Comparison of ENCODE assay signal across 8 mouse cellular contexts in the genomic region with DNA sequence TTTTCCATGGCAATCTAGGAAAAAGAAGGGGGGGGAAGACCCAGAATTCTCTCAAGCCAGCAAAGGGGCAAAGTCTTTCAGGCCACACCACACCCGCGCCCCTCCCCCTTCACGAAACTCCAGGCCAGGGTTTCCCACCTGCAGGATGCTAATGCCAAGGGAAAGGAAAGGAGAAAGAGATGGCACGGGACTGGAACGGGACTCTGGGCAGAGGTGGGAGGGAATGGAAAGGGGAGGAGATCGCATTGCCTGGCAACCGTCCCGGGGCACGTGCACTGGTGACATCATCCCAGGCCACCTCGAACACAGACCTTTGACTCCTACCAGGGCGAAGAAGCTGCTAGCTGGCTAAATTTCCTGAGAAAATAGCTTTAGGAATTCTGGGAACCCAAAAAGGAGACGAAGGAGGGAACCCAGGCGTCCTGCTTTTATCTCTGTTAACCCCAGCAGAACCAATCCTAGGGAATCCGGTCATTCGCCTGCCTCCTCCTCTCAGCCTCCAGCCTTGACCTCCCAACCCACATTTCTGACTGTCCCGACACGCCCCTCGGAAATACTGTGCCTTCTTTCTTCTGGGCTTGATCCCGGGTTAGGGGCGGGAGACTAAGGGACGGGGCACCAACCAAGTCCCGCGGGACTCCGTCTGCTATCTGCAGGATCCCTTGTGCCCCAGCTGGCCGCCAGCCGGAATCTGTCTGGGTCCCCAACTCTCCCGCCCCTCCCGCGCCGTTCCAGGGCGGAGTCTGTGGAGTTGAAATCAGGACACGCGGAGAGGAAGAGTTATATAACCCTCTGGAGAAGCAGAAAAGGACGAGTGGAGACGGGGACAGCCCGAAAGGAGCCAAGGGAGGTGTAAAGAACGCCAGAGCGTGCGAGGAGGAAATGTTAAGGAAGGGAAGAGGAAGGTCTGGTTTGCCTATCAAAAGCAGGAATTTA. TPM values are rescaled to one million over a fixed set of nuclear protein-coding genes. Genes with fewer than 3 reads are reported as not detected.
DNase-seq lines count a peak whose midpoint lies in the region; ATAC-seq and TF ChIP-seq lines count a peak whose summit lies in the region.

No protein-coding gene starts in this region.

- ATAC-seq in heart, embryonic 14.5 days (ENCODE audit: insufficient number of reproducible peaks, insufficient read depth, low FRiP score, low read depth) = peak; percentile 55
- ATAC-seq in liver, embryonic 12.5 days = no peak
- peak; percentile 23; the same call in 1 of the 2 replicates for ATAC-seq in stomach, embryonic 15.5 days (ENCODE audit: insufficient read depth, low FRiP score, low read depth)

- H3K36me3 ChIP-seq in heart, embryonic 14.5 days (ENCODE audit: control insufficient read depth, insufficient read depth, low read length) = peaks cover 9% of the 10 kb centered on the region
- no peaks in the 10 kb centered on the region for H3K36me3 ChIP-seq in liver, embryonic 12.5 days
- H3K36me3 ChIP-seq in myocyte (ENCODE audit: control insufficient read depth, insufficient read depth) = peaks cover 10% of the 10 kb centered on the region
- no peaks in the 10 kb centered on the region for H3K36me3 ChIP-seq in stomach, embryonic 15.5 days

- peak overlapping the region; percentile 82 for H3K4me2 ChIP-seq in heart, embryonic 14.5 days (ENCODE audit: low read length)
- H3K4me2 ChIP-seq in liver, embryonic 12.5 days = peak overlapping the region; percentile 100
- peak overlapping the region; percentile 98 for H3K4me2 ChIP-seq in myocyte (ENCODE audit: low read depth)
- peak overlapping the region; percentile 96 for H3K4me2 ChIP-seq in stomach, embryonic 15.5 days

- H3K9me3 ChIP-seq in heart, embryonic 14.5 days (ENCODE audit: control insufficient read depth, low read length) = no peaks in the 10 kb centered on the region
- H3K9me3 ChIP-seq in liver, embryonic 12.5 days (replicated peaks) = no peaks in the 10 kb centered on the region
- H3K9me3 ChIP-seq in stomach, embryonic 15.5 days = no peaks in the 10 kb centered on the region

- peak; percentile 73 for TF ChIP-seq POLR2A in myocyte (IDR thresholded peaks at IDR 0.05; ENCODE audit: insufficient read length, low read depth)

- under 1% methylated on average over 39 of the region's 39 CpGs for WGBS in heart, embryonic 14.5 days
- WGBS in liver, embryonic 12.5 days (ENCODE audit: insufficient replicate concordance) = under 1% methylated on average over 39 of the region's 39 CpGs
- under 1% methylated on average over 39 of the region's 39 CpGs for WGBS in stomach, embryonic 15.5 days

- H3K9ac ChIP-seq in heart, embryonic 14.5 days (ENCODE audit: low read length) = peak overlapping the region; percentile 97
- H3K9ac ChIP-seq in liver, embryonic 12.5 days = peak overlapping the region; percentile 70
- H3K9ac ChIP-seq in stomach, embryonic 15.5 days = peak overlapping the region; percentile 44

- DNase-seq in CD4-positive helper T cell, adult 2 months (ENCODE audit: low read depth, low spot score) = peak; percentile 75
- DNase-seq in fibroblast of lung, adult 2 months (ENCODE audit: low read depth) = peak; percentile 90
- peak; percentile 98 for DNase-seq in kidney, postnatal 10 days

- H3K27ac ChIP-seq in brown adipose tissue, adult 24 weeks (replicated peaks; ENCODE audit: low read depth, low read length) = peak overlapping the region; percentile 98
- H3K27ac ChIP-seq in heart, embryonic 14.5 days (replicated peaks in 1 of 2; ENCODE audit: control insufficient read depth in 1 of 2, insufficient read depth in 1 of 2, low read depth in 2 of 2, low read length in 2 of 2) = peak overlapping the region; percentile 87 to 98
- peak overlapping the region; percentile 83 for H3K27ac ChIP-seq in liver, embryonic 12.5 days
- H3K27ac ChIP-seq in stomach, embryonic 15.5 days = peak overlapping the region; percentile 99

- H3K4me3 ChIP-seq in brown adipose tissue, adult 24 weeks (ENCODE audit: insufficient read depth, low read depth, low read length) = peak overlapping the region; percentile 66
- peak overlapping the region; percentile 53 to 63 for H3K4me3 ChIP-seq in heart, embryonic 14.5 days (ENCODE audit: control insufficient read depth in 1 of 2, insufficient read depth in 1 of 2, low read depth in 1 of 2, low read length in 2 of 2)
- H3K4me3 ChIP-seq in liver, embryonic 12.5 days = peak overlapping the region; percentile 60
- peak overlapping the region; percentile 100 for H3K4me3 ChIP-seq in myocyte
- H3K4me3 ChIP-seq in stomach, embryonic 15.5 days (replicated peaks) = peak overlapping the region; percentile 68

- peaks cover 13% of the 10 kb centered on the region for H3K4me1 ChIP-seq in brown adipose tissue, adult 24 weeks (ENCODE audit: control insufficient read depth, insufficient read depth, insufficient read length, low read length)
- peaks cover 43 to 60% of the 10 kb centered on the region in 2 experiments for H3K4me1 ChIP-seq in heart, embryonic 14.5 days (ENCODE audit: control insufficient read depth in 2 of 2, insufficient read depth in 2 of 2, low read length in 2 of 2)
- H3K4me1 ChIP-seq in liver, embryonic 12.5 days = peaks cover 90% of the 10 kb centered on the region
- peaks cover 65% of the 10 kb centered on the region for H3K4me1 ChIP-seq in stomach, embryonic 15.5 days

- peaks cover 17% of the 10 kb centered on the region for H3K79me2 ChIP-seq in myocyte (ENCODE audit: control insufficient read depth, insufficient read depth)

- peaks cover 21% of the 10 kb centered on the region for H3K27me3 ChIP-seq in heart, embryonic 14.5 days (ENCODE audit: control insufficient read depth, insufficient read depth, low read length)
- peaks cover 41% of the 10 kb centered on the region for H3K27me3 ChIP-seq in liver, embryonic 12.5 days (replicated peaks)
- H3K27me3 ChIP-seq in myocyte (ENCODE audit: control insufficient read depth, insufficient read depth, insufficient read length) = peaks cover 5% of the 10 kb centered on the region
- H3K27me3 ChIP-seq in stomach, embryonic 15.5 days (replicated peaks) = peaks cover 10% of the 10 kb centered on the region; the same call in 1 of the 2 replicates

- peak overlapping the region; percentile 3 for H3ac ChIP-seq in myocyte (ENCODE audit: control insufficient read depth, insufficient read length)

TF ChIP-seq in myocyte, 11 proteins besides CTCF, POLR2A, EP300 and RAD21:
- peak in 2 of 3 experiments; percentile 2 to 65 for TF ChIP-seq MYOG (IDR thresholded peaks at IDR 0.05; ENCODE audit: control insufficient read depth in 1 of 3, insufficient read depth in 1 of 3, insufficient read length in 2 of 3, low read depth in 2 of 3)
- 0 out of 2 replicates have a peak, but pooled peaks have one; percentile 1 for TF ChIP-seq CEBPB (IDR thresholded peaks at IDR 0.05; ENCODE audit: insufficient read depth, poor library complexity, severe bottlenecking)
- no peak for TF ChIP-seq E2F4 (IDR thresholded peaks at IDR 0.05; ENCODE audit: insufficient read depth)
- TF ChIP-seq MYOD1 (IDR thresholded peaks at IDR 0.05; ENCODE audit: control insufficient read depth in 1 of 3, insufficient read length in 2 of 3, low read depth in 2 of 3) = peak in 2 of 3 experiments; percentile 40 to 45
- peak; percentile 96 for TF ChIP-seq POLR2AphosphoS2 (IDR thresholded peaks at IDR 0.05; ENCODE audit: insufficient read length, low read depth)
- peak; percentile 73 for TF ChIP-seq MAX (IDR thresholded peaks at IDR 0.05; ENCODE audit: low read depth)
- peak; percentile 71 for TF ChIP-seq SRF (IDR thresholded peaks at IDR 0.05; ENCODE audit: control insufficient read depth, insufficient read length, low read depth)
- no peak for TF ChIP-seq TCF3 (IDR thresholded peaks at IDR 0.05; ENCODE audit: insufficient read length, low read depth)
- TF ChIP-seq USF1 (IDR thresholded peaks at IDR 0.05; ENCODE audit: low read depth) = peak; percentile 89
TF ChIP-seq in myocyte: peak in this region for 7.

RNA-seq across cellular contexts. Expression of gene Kdm6b, which starts 4.2 kb away (rescaled TPM):
- polyA plus RNA-seq in brown adipose tissue, adult 24 weeks (2012; ENCODE audit: insufficient read depth, insufficient read length, missing spikeins) = 13.9 and 16.9 TPM in 2 replicates
- polyA plus RNA-seq in heart, embryonic 14.5 days (2014; fragmentation: Nextera tagmentation; extraction: Ambion mirVana) = 18.0 and 22.0 TPM in 2 replicates
- 7.1 and 7.5 TPM in 2 replicates for polyA plus RNA-seq in liver, embryonic 12.5 days (2016; fragmentation: Nextera tagmentation; extraction: Ambion mirVana)
- polyA plus RNA-seq in myocyte (2012; fragmentation: generic; extraction: Trizol) = 31.0 TPM
- polyA plus RNA-seq in stomach, embryonic 15.5 days (2015; fragmentation: Nextera tagmentation; extraction: Ambion mirVana) = 25.4 and 26.5 TPM in 2 replicates

RNA-seq across cellular contexts. Expression of gene Tmem88, which starts 19.7 kb away (rescaled TPM):
- 4.1 and 8.3 TPM in 2 replicates for polyA plus RNA-seq in brown adipose tissue, adult 24 weeks (2012; ENCODE audit: insufficient read depth, insufficient read length, missing spikeins)
- polyA plus RNA-seq in heart, embryonic 14.5 days (2014; fragmentation: Nextera tagmentation; extraction: Ambion mirVana) = 43.1 and 46.7 TPM in 2 replicates
- polyA plus RNA-seq in liver, embryonic 12.5 days (2016; fragmentation: Nextera tagmentation; extraction: Ambion mirVana) = 14.4 and 15.4 TPM in 2 replicates
- polyA plus RNA-seq in myocyte (2012; fragmentation: generic; extraction: Trizol) = 0.16 TPM
- polyA plus RNA-seq in stomach, embryonic 15.5 days (2015; fragmentation: Nextera tagmentation; extraction: Ambion mirVana) = 26.7 and 29.4 TPM in 2 replicates

RNA-seq across cellular contexts. Expression of gene Cyb5d1, which starts 22.3 kb away (rescaled TPM):
- polyA plus RNA-seq in brown adipose tissue, adult 24 weeks (2012; ENCODE audit: insufficient read depth, insufficient read length, missing spikeins) = 16.1 and 18.9 TPM in 2 replicates
- polyA plus RNA-seq in heart, embryonic 14.5 days (2014; fragmentation: Nextera tagmentation; extraction: Ambion mirVana) = 19.9 and 22.1 TPM in 2 replicates
- polyA plus RNA-seq in liver, embryonic 12.5 days (2016; fragmentation: Nextera tagmentation; extraction: Ambion mirVana) = 15.1 and 15.7 TPM in 2 replicates
- polyA plus RNA-seq in myocyte (2012; fragmentation: generic; extraction: Trizol) = 23.0 TPM
- polyA plus RNA-seq in stomach, embryonic 15.5 days (2015; fragmentation: Nextera tagmentation; extraction: Ambion mirVana) = 24.9 and 25.3 TPM in 2 replicates

RNA-seq across cellular contexts. Expression of gene Naa38, which starts 22.4 kb away (rescaled TPM):
- polyA plus RNA-seq in brown adipose tissue, adult 24 weeks (2012; ENCODE audit: insufficient read depth, insufficient read length, missing spikeins) = 249 and 290 TPM in 2 replicates
- 158 and 174 TPM in 2 replicates for polyA plus RNA-seq in heart, embryonic 14.5 days (2014; fragmentation: Nextera tagmentation; extraction: Ambion mirVana)
- 111 and 119 TPM in 2 replicates for polyA plus RNA-seq in liver, embryonic 12.5 days (2016; fragmentation: Nextera tagmentation; extraction: Ambion mirVana)
- polyA plus RNA-seq in myocyte (2012; fragmentation: generic; extraction: Trizol) = 126 TPM
- 154 and 179 TPM in 2 replicates for polyA plus RNA-seq in stomach, embryonic 15.5 days (2015; fragmentation: Nextera tagmentation; extraction: Ambion mirVana)

RNA-seq across cellular contexts. Expression of gene Chd3, which starts 48.5 kb away (rescaled TPM):
- 19.4 and 27.0 TPM in 2 replicates for polyA plus RNA-seq in brown adipose tissue, adult 24 weeks (2012; ENCODE audit: insufficient read depth, insufficient read length, missing spikeins)
- 16.5 TPM in 2 replicates for polyA plus RNA-seq in heart, embryonic 14.5 days (2014; fragmentation: Nextera tagmentation; extraction: Ambion mirVana)
- 4.7 and 6.4 TPM in 2 replicates for polyA plus RNA-seq in liver, embryonic 12.5 days (2016; fragmentation: Nextera tagmentation; extraction: Ambion mirVana)
- polyA plus RNA-seq in myocyte (2012; fragmentation: generic; extraction: Trizol) = 148 TPM
- polyA plus RNA-seq in stomach, embryonic 15.5 days (2015; fragmentation: Nextera tagmentation; extraction: Ambion mirVana) = 53.4 and 54.0 TPM in 2 replicates

Comparison
In these comparisons a context has a peak if more than half of its experiments do, and no peak if none do; other contexts are left out.
1. H3K9ac ChIP-seq: peak in every context shown above with its lines; median percentile 97 in heart, embryonic 14.5 days; 70 in liver, embryonic 12.5 days; 44 in stomach, embryonic 15.5 days.